Mouse (Mus musculus): ENCODE results near the gene Gm6460. TPM values are rescaled to one million over a fixed set of nuclear protein-coding genes. Genes with fewer than 3 reads are reported as not detected.
"Not testable (repeated sequence)": the region's sequence is repeated elsewhere in the genome, so short reads cannot be mapped to it uniquely, and the experiment has no call there.

Gm6460 gene
- not detected in 2 replicates for polyA plus RNA-seq (2015; fragmentation: Nextera tagmentation; extraction: Ambion mirVana)

GRCm38 (mm10) chr5:11594613-11595012 lies at the start of gene Gm6460:
TSS of gene Gm6460 (plus strand) at chr5:11594913.
- DNase-seq (ENCODE audit: low spot score): not testable (repeated sequence)

Other genes starting within 250 kb of the Gm6460 start
- gene Gm8897, start 178.5 kb upstream of the Gm6460 start, polyA plus RNA-seq (2015; fragmentation: Nextera tagmentation; extraction: Ambion mirVana): 0.22 TPM in 1 of 2 replicates, not detected in the other
- gene Gm8906, start 92.2 kb upstream of the Gm6460 start, polyA plus RNA-seq (2015; fragmentation: Nextera tagmentation; extraction: Ambion mirVana): not detected in 2 replicates
- not detected in 2 replicates for gene Gm8922, start 87.0 kb downstream of the Gm6460 start, polyA plus RNA-seq (2015; fragmentation: Nextera tagmentation; extraction: Ambion mirVana)
- not detected in 2 replicates for gene Gm8926, start 175.6 kb downstream of the Gm6460 start, polyA plus RNA-seq (2015; fragmentation: Nextera tagmentation; extraction: Ambion mirVana)

All from thymus, postnatal 0 days (tissue).